Mouse (Mus musculus): ENCODE measurements at regions not wholly inside any gene's neighbourhood (a gene's known extent, or its start where the extent isn't known, plus 50 kb on each side); places are given as distances from the start of the nearest gene placed in this dataset.

DNA sequence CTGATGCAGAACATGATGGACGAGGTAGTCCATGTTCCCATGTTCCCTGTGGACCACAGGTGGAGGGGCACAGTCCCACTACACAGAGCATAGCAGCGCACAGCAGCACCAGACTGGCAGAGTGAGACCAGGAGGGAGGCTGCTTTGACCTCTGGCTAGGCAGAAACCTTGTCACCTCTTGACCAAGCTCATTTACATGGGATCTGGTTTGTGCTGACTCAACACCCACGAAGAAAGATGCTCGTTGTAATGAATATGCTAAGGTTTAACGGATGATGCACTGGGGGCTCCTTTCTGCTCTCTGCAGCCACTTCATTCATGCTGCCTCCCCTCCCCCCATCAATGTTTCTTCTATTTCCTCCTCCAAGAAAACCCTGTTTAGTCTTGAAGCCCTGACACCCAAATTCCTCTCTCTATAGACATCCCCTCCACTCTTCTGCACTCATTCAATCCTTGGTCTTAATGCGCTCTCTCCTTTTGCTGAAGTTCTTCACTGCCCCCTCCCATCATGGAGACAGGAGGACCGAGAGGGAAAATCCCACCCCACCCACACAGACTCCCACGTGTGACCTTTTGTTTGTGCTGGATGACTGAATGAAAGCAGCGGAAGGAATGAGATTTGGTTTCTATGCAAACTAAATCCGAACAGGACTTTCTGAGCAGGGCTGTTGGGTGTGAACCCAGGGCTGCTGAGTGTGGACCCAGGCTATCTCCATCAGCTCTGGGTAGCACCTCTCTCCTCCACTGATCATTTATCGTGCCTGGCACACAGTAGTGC is 156.6 kb upstream of the Spdye4c start:
- DNase-seq (ENCODE audit: low spot score) = no peak

DNA sequence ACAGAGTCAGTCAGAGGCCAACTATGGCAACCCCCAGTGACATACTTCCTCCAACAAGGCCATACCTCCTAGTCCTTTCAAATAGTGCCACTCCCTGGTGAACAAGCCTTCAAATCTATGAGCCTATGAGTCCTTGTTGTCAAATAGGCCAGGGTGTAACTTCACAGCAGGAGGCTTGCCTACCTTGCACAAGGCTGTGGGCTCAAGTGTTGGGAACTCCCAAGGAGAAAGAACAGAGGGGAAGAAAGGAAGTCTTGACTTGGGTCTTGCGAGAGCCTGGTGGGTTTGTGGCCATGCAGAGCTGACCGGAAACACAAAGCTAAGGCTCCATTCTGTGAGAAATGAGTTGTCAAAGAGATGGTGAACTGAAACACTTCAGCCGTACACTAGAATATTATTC is 154.6 kb upstream of the Spdye4c start:
- no peak for DNase-seq (ENCODE audit: low spot score)

DNA sequence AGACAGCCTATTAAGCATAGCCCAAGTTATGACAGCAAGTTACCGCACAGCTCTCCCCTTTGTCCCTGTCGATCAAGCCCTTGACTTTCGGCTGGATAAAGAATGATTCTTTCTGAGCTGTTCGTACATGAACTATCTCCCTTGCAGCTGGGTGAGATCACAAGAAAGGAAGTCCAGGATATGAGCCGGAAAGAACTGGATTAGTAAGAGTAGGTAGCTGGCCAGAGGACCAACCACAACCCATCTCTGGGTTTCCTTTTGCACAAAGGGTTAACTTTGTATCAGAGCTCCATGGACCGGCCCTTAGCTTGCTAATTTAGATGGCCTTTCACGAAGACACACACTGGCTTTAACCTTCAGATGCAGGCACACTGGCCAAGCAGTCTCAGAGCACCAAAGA is 153.3 kb upstream of the Spdye4c start:
- no peak for DNase-seq (ENCODE audit: low spot score)

DNA sequence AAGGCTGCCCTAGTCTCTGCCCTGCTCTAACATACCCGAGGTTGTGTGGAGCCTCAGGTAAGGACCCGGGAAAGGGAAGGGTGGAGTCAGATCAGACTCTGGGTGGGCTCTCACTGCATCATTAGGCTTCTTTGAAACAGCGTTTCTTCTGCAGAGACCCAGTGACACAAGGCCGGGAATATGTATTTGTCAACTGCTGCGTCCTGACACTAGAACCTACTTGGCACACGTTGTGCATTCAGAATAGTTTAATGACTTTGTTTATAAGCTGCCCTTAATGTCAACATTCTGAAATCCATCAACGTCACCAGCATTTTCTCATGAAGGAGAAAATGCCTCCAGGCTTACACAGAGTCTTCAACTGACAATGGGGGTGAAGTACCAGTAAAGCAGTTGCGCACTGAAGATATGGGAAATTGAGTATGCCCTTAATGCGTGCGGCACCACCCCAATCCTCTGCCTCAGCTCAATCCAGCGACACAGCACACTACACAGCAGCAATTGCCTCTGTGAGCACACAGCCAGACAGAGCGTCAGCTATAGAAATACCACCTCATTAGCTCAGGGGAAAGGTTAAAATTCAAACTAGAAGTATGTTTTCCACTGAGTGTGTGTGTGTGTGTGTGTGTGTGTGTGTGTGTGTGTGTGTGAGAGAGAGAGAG is 152.7 kb upstream of the Spdye4c start:
- no peak for DNase-seq (ENCODE audit: low spot score)

DNA sequence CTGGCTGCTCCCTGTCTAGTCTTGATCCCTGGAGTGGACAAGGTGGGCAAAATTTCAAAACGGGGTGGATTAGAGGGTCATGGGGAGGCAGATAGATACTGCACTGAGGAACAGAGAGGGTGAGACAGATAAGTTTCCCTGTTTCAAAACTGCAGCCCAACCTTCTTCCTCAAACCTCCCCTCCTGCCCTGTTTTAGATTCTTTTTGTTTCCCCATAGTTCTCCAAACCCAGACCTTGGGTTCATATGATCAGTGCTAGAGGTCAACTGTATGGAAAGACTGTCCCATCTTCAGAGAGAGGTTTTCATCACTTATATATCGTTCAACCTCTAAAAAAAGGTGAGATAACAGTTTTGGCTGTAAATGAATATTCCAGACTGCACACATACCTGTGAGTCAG is 152.1 kb upstream of the Spdye4c start:
- DNase-seq (ENCODE audit: low spot score) = no peak

DNA sequence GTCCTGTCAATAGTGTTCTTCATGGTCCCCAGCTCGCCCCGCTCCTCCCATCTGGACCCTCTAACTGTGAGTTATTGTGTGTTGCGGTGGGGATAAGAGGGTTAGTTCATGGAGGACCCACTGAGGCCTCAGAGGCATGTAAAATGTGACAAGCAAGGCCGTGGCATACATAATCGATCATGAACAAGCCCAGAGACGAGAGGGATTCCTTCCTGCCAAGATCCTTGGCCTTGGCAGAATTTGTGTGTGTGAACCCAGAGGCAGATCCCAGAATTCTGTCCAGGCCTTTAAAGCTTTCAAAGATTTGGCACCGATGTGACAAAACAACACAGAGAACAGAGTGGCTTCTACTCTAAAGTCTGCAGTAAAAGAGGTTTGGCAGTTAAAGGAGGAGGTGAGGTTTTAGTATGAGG is 146.4 kb upstream of the Spdye4c start:
- no peak for DNase-seq (ENCODE audit: low spot score)

DNA sequence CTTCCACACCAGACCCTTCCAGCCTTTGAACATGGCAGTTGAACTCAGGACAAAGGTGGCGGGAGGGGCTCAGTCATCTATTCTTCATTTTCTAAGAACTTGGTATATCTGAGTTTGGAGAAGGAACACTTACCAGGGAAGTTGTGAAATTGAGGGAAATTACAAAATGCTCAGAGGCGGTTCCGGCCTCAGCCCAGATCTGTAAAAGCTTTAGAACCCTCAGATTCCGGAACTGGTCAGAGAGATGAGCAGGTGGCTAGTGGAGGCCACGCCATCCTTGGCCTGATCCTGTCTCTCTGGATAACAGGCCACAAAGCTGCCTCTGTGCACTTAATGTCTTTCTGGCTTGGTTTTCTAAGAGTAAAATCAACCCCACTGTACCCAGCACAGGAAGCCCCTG is 145.6 kb upstream of the Spdye4c start:
- no peak for DNase-seq (ENCODE audit: low spot score)

DNA sequence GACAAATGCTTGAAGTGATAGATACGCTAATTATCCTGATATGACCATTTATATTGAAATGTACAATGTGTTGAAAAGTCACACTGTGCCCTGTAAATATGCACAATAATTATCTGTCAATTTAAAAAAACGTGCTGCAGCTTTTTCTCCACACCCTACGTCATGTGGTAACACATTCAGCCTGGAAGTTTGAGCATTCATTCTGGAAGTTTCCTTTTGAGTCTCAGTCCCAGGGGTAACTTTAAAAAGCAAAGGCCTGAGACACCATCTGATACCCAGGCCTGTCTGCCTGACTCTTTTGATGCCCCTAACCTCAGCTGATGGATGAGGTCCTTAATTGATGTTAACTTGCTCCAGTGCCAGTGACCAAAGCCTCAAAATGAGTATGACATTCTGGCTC is 141.7 kb upstream of the Spdye4c start:
- DNase-seq (ENCODE audit: low spot score) = no peak

DNA sequence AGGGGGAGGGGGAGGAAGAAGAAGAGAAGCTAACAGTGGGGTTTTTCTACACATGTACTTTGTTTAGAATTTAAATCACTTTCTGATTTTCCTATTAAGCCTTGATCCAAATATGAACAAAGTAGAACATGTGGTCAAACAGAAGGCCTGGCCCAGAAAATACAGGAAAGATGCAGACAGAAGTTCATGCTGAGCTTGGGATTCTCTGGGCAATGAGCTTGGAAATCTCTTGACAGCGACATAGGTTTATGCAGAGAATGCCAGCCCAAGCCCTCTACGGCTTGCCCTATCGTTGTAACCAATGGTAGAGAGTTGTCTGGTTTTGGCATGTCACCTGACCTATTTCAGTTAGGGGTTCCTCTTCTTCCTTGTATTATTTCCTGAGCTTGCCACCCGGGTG is 141.0 kb upstream of the Spdye4c start:
- no peak for DNase-seq (ENCODE audit: low spot score)

DNA sequence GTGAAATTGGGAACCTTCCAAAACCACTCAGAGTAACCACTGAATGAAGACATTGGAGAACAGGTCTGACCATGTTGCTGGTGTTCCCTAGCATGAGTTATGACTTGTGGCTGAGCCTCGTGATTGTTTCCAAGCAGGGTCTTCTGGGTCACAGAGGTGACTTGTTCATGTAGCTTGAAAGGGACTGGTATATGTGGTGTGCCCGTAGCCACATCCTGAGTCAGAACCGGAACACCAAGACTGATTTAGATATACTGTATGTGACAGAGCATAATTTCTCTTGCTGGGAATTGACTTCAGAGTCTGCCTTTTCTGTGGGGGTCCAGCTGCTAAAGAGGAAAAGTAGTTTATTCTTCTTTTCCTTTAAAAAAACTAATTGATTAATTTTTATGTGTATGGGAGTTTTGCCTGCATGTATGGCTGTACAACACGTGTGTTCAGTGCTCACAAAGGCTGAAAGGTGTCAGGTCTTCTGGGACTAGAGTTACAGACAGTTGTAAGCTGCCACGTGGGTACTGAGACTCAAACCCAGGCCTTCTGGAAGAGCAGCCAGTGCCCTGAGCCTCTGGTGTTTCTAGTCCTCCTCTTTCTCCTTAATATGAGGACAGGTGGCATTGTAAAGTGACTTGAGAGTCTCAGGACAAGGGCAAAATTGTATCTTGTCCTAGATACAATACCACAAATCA is 139.3 kb upstream of the Spdye4c start:
- no peak for DNase-seq (ENCODE audit: low spot score)

DNA sequence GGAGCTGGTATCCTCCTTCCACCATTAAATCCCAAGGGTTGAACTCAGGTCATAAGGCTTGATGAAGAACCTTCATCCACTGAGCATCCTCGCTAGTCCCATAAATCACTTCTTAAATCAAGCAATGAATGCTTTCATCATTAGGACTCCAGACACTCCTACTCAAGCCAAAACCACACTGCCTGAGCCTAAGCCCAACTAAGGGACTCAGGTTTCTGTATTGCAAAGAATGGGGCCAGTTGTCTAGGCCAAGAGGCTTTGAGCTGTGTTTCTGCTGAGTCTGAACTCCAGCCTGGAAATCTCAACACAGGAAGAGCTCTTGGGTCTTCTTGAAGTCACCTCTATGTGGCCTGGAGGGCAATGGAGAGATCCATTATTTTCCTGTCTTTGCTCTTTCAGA is 138.4 kb upstream of the Spdye4c start:
- no peak for DNase-seq (ENCODE audit: low spot score)

DNA sequence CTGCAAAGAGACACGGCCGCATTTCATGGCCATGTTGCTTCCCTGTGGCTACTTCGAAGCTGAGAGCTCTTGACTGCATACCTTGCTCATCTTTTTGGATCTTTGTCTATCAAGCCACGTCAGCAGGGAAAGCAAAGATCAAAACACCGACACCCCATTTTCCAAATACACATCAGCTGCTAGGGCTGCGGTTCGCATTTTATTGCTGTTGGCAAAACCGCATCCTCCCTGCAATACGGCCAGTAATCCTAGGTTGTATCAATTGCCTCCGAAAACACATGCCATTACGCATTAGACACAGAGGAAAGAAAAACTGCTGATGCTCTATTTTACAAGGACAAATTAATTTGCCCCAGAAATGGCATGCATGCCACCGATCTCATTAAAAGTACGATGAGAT is 136.5 kb upstream of the Spdye4c start:
- DNase-seq (ENCODE audit: low spot score) = no peak

DNA sequence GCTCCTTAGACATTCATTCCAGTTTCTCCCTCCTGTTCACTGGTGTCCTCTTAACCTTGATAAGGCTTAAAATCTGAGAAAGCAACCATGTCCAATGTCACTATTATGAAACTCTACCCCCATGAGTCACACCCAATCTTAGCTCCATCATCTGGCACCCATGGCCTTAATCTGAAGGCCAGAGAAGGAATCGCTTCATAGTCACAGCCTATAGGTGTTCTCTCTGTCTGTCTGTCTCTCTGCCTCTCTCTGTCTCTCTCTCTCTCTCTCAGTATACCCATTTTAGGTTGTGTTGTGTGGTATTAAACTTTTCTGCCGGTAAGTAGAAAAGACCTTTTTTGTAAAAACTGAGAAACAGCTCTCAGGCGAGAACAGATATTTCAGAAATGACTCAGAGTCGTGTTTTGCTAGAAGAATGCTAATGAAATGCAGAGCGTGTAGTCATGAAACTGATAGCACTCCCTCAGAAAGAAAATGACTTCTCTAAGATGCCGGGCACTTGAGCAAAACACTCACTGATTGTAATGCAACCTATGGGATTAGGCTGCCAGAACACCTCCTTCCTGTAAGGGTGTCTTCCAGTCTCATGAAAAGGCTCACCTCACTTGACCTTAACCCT is 133.3 kb upstream of the Spdye4c start:
- DNase-seq (ENCODE audit: low spot score) = no peak

DNA sequence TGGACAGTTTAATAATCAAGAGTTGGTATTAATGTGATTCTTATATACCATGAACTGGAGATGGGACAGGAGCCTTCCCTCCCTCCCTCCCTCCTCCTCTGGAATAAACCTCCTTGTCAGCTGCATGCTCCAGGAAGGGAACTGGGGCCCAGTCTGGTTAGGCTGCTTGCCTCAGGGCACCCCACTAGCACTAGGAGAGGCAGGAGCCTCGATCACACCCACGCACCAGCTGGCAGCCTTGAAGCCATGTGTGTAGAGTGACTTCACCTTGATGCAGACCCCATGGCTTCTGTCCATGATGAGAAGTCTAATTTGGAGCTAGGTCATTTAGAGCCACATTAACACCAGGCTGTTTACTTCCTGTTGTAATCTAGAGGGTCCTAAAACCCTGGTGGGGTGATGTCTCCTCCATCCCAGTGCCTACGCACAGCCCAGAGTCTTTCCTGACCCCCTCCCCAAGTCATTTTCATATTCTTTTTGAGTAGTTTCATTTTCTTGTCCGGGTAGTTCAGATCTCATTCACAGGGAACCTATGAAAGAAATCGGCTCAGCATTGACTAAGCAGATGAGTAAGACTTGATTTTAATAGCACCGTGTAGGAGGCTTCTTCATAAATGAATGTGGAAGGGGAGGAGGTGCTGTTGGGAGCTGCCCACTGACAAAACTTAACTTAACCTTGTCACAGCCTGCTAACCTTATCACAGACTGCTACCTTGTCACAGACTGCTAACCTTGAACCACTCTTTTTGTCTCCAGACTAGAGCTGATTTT is 125.6 kb upstream of the Spdye4c start:
- no peak for DNase-seq (ENCODE audit: low spot score)

DNA sequence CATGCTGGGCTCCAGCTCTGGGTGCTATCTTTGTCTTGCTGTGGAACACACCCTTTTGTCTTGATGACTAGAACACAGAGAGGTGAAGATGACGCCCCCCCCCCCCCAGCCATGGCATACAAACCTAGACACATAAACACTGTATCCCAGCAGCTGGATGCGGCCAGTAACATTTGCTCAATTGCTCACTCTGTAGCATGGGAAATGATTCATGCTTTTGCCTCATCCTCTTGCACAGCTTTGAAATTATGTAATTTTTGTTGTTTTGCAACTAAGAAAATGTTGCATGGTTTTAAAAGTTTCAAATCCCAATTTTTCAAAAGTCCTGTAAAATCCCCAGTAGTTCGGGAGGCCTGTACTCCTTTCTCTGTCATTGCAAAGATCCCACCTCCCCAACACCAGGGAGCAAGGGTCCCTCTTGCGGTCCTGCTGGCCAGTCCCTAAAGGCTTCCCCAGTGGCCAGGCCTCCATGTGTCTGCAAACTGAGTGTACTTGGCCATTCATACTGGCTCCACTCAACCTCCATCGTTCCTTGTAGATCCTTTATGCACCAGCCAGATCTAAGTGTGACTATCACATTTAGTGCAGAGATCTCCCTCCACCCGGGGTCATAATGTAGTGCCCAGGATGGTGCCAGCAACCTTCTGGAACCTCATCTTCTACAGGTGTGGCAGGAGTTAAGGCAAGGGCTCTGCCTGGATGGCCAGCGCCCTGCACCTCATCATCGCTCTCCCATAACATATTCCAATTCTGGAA is 123.3 kb upstream of the Spdye4c start:
- DNase-seq (ENCODE audit: low spot score) = no peak

DNA sequence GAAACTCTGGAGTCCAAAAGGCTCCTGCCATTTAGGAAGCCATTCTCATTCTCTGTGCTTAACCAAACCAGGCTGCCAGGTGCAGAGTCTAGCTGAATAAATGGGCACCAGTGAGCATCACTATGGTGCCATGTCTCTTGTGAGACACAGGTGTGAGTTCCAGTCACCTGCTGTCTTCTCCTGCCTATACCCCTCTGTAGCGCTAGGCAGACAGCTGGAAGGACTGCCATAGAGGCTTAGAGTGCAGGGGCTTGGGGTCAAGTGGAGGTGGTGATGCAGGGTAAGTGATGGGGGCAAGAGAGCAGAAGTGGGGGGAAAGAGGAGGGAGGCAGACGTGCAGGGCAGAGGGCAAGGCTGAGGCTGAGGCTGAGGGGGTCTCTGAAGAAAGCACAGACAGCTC is 122.7 kb upstream of the Spdye4c start:
- no peak for DNase-seq (ENCODE audit: low spot score)

DNA sequence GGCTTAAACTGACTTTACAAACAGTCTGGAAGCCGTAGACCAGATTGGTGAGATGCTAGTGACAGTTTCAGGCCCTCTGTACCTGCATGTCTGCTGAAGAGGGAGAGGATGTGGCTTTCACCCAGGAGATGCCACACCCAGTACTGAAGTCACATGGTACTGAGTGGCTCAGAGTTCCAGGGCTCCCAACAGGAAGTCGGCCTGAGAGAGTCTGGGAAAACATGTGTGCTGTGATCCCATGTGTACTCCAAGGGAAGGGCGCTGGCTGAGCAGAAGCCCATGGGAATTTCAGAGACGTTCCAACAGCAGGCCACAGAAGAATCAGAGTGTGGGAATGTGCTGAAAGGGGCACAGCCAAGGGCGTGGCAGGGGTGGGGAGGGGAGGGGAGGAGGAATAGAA is 120.7 kb upstream of the Spdye4c start:
- no peak for DNase-seq (ENCODE audit: low spot score)

DNA sequence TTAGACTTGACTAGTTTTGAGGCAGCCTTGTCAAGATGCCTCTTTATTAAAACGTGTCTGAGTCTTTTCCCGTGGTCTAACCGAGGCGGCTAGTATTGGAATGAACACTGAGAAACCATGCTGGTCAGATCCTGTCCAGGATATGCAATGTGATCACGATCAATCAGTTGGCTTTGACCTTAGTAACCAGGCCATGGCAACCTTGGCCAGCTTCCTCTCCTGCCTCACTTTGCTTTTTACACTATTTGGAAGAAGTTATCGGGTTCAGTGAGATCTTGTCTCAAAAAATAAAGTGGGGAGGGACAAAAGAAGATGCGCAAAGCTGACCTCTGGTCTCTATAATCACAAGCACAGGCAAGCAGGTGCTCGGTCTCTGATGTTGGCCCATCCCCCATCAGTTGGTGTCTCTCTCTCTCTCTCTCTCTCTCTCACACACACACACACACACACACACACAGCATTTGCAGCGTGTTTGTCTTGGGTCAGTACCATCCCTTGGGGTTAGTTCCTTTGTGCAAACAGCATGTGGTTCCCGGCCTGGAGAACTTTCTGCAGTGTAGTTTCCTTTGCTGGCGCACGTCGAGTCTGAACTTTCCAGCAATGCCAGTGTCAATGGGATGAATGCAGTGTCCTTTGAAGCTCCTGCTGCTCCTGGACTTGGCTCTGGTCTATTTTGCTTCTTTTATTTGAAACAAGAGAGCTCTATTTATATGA is 117.6 kb upstream of the Spdye4c start:
- no peak for DNase-seq (ENCODE audit: low spot score)

DNA sequence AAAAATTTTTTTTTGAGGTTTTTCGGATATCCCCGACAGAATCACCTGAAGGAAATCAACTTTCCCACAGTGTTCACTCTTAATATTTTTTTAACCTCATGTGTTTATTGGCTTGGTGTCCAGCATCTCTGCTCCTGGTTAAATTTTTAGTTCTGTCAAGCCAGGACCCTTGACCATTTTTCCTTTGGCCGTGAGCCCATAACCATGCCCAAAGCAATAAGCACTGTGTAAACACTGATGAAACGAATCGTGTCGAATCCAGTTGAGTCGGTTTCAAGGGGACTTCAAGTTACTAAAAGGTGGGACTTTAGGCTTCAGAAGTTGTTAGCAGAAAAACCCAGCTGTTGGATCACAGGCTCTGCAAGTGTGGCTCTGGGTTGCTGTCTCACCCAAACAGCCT is 117.0 kb upstream of the Spdye4c start:
- DNase-seq (ENCODE audit: low spot score) = no peak

DNA sequence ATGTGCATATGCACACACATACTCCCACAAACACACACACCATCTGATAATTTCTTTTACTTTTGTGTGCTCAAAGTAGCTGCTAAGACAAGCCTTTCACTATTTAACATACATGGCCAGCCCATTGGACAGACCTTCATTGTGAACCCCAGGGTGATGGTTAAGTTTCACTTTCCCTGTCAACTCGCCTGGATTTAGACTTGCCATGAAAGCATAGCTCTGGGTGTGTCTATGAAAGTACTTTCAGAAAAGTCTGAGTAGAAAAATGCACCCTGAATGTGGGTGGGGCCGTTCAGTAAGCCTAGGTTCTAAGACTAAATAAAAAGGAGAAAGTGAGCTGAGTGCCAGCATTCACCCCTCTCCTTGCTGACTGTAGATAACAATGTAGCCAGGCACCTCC is 113.8 kb upstream of the Spdye4c start:
- no peak for DNase-seq (ENCODE audit: low spot score)
